Mouse (Mus musculus) kidney, embryonic 15.5 days (tissue): ENCODE results near the gene Dach1. TPM values are rescaled to one million over a fixed set of nuclear protein-coding genes. Genes with fewer than 3 reads are reported as not detected.

Experiments used
- ATAC-seq: fragments of 200-750 bp; cut with Nextera tagmentation; replicated peaks from 2 replicates; pipeline ENCODE4 v1.8.0; 2017; ENCODE audit warnings: moderate TSS enrichment; ENCODE audit not compliant: low FRiP score
- H3K27ac ChIP-seq: fragments of 300-500 bp; sonication (generic); 2 replicates; pipeline ENCODE4 v1.5.1; 2015; ENCODE audit warnings: mild to moderate bottlenecking, inconsistent platforms
- H3K27me3 ChIP-seq: fragments of 300-500 bp; sonication (generic); 2 replicates; pipeline ENCODE4 v1.6.1; 2015; ENCODE audit warnings: inconsistent platforms
- H3K36me3 ChIP-seq: fragments of 300-500 bp; sonication (generic); 2 replicates; pipeline ENCODE4 v1.6.1; 2015; ENCODE audit warnings: inconsistent platforms
- H3K4me1 ChIP-seq: fragments of 300-500 bp; sonication (generic); 2 replicates; pipeline ENCODE4 v1.6.1; 2015; ENCODE audit warnings: inconsistent platforms
- H3K4me2 ChIP-seq: fragments of 300-500 bp; sonication (generic); 2 replicates; pipeline ENCODE4 v1.6.1; 2015; ENCODE audit warnings: moderate library complexity, mild to moderate bottlenecking, inconsistent platforms
- H3K4me3 ChIP-seq: fragments of 300-500 bp; sonication (generic); replicated peaks from 2 replicates; pipeline ENCODE4 v1.5.1; 2015; ENCODE audit warnings: mild to moderate bottlenecking, inconsistent platforms
- H3K9ac ChIP-seq: fragments of 300-500 bp; sonication (generic); 2 replicates; pipeline ENCODE4 v1.6.1; 2015; ENCODE audit warnings: mild to moderate bottlenecking, inconsistent platforms
- H3K9me3 ChIP-seq: fragments of 300-500 bp; sonication (generic); replicated peaks from 2 replicates; pipeline ENCODE4 v1.6.1; 2016; ENCODE audit warnings: inconsistent platforms
- WGBS: fragments of 180-500 bp; shearing (Covaris S2); methylation state at CpG from one replicate; pipeline ENCODE4 v1.1.7; 2015; ENCODE audit warnings: mixed read lengths; 5-methylcytosine and 5-hydroxymethylcytosine counted together
- polyA plus RNA-seq: library from polyadenylated mRNA; unstranded; fragments of >200 nt; fragmentation: Nextera tagmentation; extraction: Ambion mirVana; gene quantifications from 2 replicates; pipeline ENCODE4 v1.2.1, GENCODE M21; 2015

Gene Dach1
- polyA plus RNA-seq, 1 experiment from 2014 or later: 18.9 TPM

GRCm38 (mm10) chr14:98104314-98104955 lies 65.1 kb downstream of the Dach1 start:
- H3K36me3 ChIP-seq: no peaks in the 10 kb centered on the region
- H3K27me3 ChIP-seq: no peaks in the 10 kb centered on the region
- H3K4me2 ChIP-seq: no peak overlapping the region
- no peaks in the 10 kb centered on the region for H3K9me3 ChIP-seq
- H3K4me1 ChIP-seq: peaks cover 9% of the 10 kb centered on the region; the same call in 1 of the 2 replicates
- ATAC-seq: no peak
- H3K9ac ChIP-seq: no peak overlapping the region
- no peak overlapping the region for H3K27ac ChIP-seq
- no peak overlapping the region for H3K4me3 ChIP-seq
- 51% methylated on average over 10 of the region's 10 CpGs for WGBS

- WGBS: 63% methylated on average over 4 of the region's 4 CpGs
- no peak overlapping the region for H3K27ac ChIP-seq
- no peaks in the 10 kb centered on the region for H3K27me3 ChIP-seq
- no peak for ATAC-seq
- H3K36me3 ChIP-seq: peaks cover 3% of the 10 kb centered on the region; the same call in 1 of the 2 replicates
- H3K9ac ChIP-seq: no peak overlapping the region
- H3K4me3 ChIP-seq: no peak overlapping the region
- H3K4me2 ChIP-seq: no peak overlapping the region
- H3K4me1 ChIP-seq: no peaks in the 10 kb centered on the region
- no peaks in the 10 kb centered on the region for H3K9me3 ChIP-seq
Measured at GRCm38 (mm10) chr14:98095229-98095628, 74.3 kb downstream of the Dach1 start.

DNA sequence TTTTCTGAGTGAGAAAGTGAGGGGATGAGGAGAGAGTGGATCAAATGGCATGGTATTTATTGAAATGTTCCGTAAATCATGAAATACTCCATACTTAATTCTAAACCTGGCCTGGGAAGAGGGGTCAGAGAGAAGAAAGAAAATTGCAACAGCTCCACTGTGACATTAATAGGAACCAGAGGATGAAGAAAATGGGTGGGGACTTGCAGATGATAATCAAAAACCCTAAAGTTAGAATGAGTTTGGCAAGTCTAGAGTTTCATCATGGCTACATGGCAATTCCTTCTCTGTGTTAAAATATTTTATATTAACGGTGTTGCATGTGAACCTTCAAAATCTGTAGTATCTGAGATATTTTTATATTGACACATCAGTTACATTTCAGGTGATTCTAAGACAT lies 80.3 kb downstream of the Dach1 start:
- 90% methylated on average over 2 of the region's 2 CpGs for WGBS
- Histone ChIP-seq H3K27me3 (no peaks in the 10 kb centered on the region), H3K36me3 (peaks cover 3% of the 10 kb centered on the region; the same call in 1 of the 2 replicates), H3K4me1 (peaks cover 7% of the 10 kb centered on the region; the same call in 1 of the 2 replicates), H3K4me3 (no peak overlapping the region), H3K9me3 (no peaks in the 10 kb centered on the region), H3K9ac (no peak overlapping the region), H3K27ac (no peak overlapping the region), H3K4me2 (no peak overlapping the region)
- no peak for ATAC-seq

DNA sequence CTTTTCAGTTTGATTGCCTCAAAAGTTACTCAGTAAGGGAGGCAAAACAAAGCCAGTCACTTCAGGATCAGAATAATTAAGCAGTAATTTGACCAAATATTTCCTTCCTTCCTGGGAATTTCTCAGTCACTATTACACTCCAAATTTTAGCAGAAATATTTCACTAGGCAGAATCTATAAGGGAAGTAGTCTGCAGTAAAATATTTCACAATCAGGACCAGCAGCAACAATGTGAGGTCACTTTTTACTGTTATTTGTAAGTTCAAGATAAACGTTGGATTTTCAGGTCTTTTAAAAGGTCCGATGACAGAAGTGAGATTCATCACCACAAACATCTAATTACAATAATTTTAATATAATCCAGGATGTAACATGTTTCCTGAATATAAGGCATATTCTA lies 82.2 kb downstream of the Dach1 start:
- Histone ChIP-seq H3K27me3 (no peaks in the 10 kb centered on the region), H3K36me3 (no peaks in the 10 kb centered on the region), H3K4me1 (peaks cover 7% of the 10 kb centered on the region; the same call in 1 of the 2 replicates), H3K4me2 (no peak overlapping the region), H3K9ac (no peak overlapping the region), H3K27ac (no peak overlapping the region), H3K9me3 (no peaks in the 10 kb centered on the region), H3K4me3 (no peak overlapping the region)
- ATAC-seq: no peak
- WGBS: 50% methylated on average over 2 of the region's 2 CpGs

GRCm38 (mm10) chr14:98086794-98087193 lies 82.8 kb downstream of the Dach1 start:
- 88% methylated on average over 4 of the region's 4 CpGs for WGBS
- Histone ChIP-seq H3K4me3 (no peak overlapping the region), H3K9me3 (no peaks in the 10 kb centered on the region), H3K36me3 (no peaks in the 10 kb centered on the region), H3K9ac (no peak overlapping the region), H3K27me3 (no peaks in the 10 kb centered on the region), H3K4me1 (peaks cover 7% of the 10 kb centered on the region; the same call in 1 of the 2 replicates), H3K27ac (no peak overlapping the region), H3K4me2 (no peak overlapping the region)
- ATAC-seq: no peak

DNA sequence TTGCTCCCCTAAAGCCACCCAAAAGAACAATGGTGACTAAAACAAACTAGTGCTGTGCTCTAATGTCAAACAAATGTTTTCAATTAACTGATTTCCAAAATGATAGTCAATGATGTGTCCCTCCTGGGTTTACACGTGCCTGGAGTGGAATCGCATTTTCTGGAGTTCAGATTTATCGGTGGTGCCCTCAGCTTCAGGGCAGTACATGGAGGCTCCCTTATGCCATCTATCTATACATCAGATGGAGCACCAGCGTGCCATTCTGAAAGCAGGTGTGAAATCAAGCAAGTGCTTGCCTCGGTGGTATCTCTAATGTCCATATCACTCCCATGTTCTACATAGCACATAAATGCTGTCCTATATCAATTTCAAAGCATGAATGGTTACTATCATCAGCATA lies 84.4 kb downstream of the Dach1 start:
- Histone ChIP-seq H3K4me2 (no peak overlapping the region), H3K4me1 (peaks cover 15% of the 10 kb centered on the region), H3K36me3 (no peaks in the 10 kb centered on the region), H3K27ac (0 out of 2 replicates have a peak overlapping the region, but pooled peaks have one; percentile 2), H3K9ac (no peak overlapping the region), H3K27me3 (no peaks in the 10 kb centered on the region), H3K9me3 (no peaks in the 10 kb centered on the region), H3K4me3 (no peak overlapping the region)
- 62% methylated on average over 5 of the region's 5 CpGs for WGBS
- no peak for ATAC-seq

- Histone ChIP-seq H3K9me3 (no peaks in the 10 kb centered on the region), H3K4me2 (no peak overlapping the region), H3K9ac (no peak overlapping the region), H3K36me3 (no peaks in the 10 kb centered on the region), H3K27me3 (no peaks in the 10 kb centered on the region), H3K4me3 (no peak overlapping the region), H3K4me1 (peaks cover 18% of the 10 kb centered on the region), H3K27ac (no peak overlapping the region)
- ATAC-seq: no peak
- 37% methylated on average over 1 of the region's 1 CpGs for WGBS
Measured at GRCm38 (mm10) chr14:98084720-98085119, 84.8 kb downstream of the Dach1 start.

- H3K4me3 ChIP-seq: no peak overlapping the region
- no peaks in the 10 kb centered on the region for H3K27me3 ChIP-seq
- H3K9ac ChIP-seq: no peak overlapping the region
- no peak overlapping the region for H3K4me2 ChIP-seq
- no peak for ATAC-seq
- no peaks in the 10 kb centered on the region for H3K9me3 ChIP-seq
- peaks cover 16% of the 10 kb centered on the region for H3K4me1 ChIP-seq
- H3K36me3 ChIP-seq: no peaks in the 10 kb centered on the region
- H3K27ac ChIP-seq: no peak overlapping the region
- WGBS: 24% methylated on average over 1 of the region's 1 CpGs
Measured at GRCm38 (mm10) chr14:98083419-98083818, 86.1 kb downstream of the Dach1 start.

GRCm38 (mm10) chr14:98080014-98080413 lies 89.6 kb downstream of the Dach1 start:
- Histone ChIP-seq H3K4me1 (peaks cover 14% of the 10 kb centered on the region), H3K27ac (peak overlapping the region; percentile 74), H3K4me3 (no peak overlapping the region), H3K9me3 (no peaks in the 10 kb centered on the region), H3K27me3 (no peaks in the 10 kb centered on the region), H3K36me3 (no peaks in the 10 kb centered on the region), H3K4me2 (no peak overlapping the region), H3K9ac (no peak overlapping the region)
- peak; percentile 52 for ATAC-seq
- WGBS: 43% methylated on average over 6 of the region's 6 CpGs

DNA sequence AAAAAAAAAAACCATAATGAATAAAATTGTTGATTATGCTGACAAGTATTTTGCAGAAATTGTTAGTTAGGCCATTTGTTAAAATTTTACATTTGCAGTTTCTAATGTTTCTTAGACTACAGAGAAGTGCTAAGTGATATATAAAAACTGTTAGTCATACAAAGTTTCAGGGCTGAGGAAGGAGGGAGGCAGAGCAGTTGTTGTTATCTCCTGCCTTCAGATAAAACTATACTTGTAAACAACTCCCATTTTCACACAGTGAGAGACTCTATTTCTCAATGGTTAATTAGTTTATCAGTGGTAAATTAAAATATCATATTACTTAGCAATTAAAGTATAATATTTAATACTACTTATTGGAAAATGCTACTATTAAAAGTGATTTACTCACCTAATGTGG lies 91.6 kb downstream of the Dach1 start:
- H3K27ac ChIP-seq: no peak overlapping the region
- no peaks in the 10 kb centered on the region for H3K9me3 ChIP-seq
- no peak for ATAC-seq
- no peak overlapping the region for H3K4me3 ChIP-seq
- H3K27me3 ChIP-seq: no peaks in the 10 kb centered on the region
- no peaks in the 10 kb centered on the region for H3K36me3 ChIP-seq
- peaks cover 25% of the 10 kb centered on the region for H3K4me1 ChIP-seq
- H3K4me2 ChIP-seq: no peak overlapping the region
- no peak overlapping the region for H3K9ac ChIP-seq

GRCm38 (mm10) chr14:98073421-98074080 lies 96.0 kb downstream of the Dach1 start:
- Histone ChIP-seq H3K4me2 (peak overlapping the region; percentile 11; the same call in 1 of the 2 replicates), H3K4me1 (peaks cover 29% of the 10 kb centered on the region), H3K9ac (no peak overlapping the region), H3K9me3 (no peaks in the 10 kb centered on the region), H3K36me3 (no peaks in the 10 kb centered on the region), H3K27ac (peak overlapping the region; percentile 78), H3K4me3 (no peak overlapping the region), H3K27me3 (no peaks in the 10 kb centered on the region)
- WGBS: 38% methylated on average over 12 of the region's 12 CpGs
- no peak for ATAC-seq

DNA sequence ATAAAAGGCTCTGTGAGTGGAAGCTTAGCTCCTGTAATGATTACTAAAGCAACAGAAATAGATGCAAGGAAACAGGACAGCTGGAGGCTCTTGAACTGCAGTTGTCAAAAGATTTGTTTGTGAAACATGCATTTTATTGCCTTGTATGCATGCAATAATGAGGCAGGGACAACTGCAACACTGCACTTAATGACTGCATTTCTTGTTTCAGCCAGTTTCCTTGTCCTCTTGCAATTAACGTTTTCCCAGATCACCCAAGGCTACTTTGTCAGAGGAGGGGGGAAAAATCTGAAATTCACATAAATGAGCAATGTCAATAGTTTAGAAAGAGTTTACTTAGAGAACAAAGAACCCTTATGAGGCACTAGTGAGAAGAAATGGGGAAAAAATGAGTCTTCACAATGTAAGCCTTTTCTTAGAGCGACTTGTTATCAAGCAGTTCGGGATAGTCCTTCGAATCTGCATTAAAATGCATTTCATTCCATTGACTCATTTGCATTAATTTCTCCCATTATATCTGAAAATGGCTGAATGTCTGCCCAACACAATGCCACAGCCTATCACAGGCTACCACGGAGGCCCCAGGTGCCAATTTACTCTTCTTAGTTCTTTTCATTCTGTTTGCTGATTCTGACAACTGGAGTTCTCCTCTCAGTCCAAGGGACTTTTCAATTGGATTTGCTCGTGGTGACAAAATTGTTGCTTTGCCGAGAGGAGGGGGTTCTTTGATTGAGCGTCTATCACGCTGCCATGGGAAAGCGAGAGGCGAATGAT lies 96.7 kb downstream of the Dach1 start:
- Histone ChIP-seq H3K27ac (peak overlapping the region; percentile 78), H3K4me3 (no peak overlapping the region), H3K9ac (no peak overlapping the region), H3K9me3 (no peaks in the 10 kb centered on the region), H3K4me1 (peaks cover 30% of the 10 kb centered on the region), H3K36me3 (no peaks in the 10 kb centered on the region), H3K27me3 (no peaks in the 10 kb centered on the region), H3K4me2 (peak overlapping the region; percentile 11; the same call in 1 of the 2 replicates)
- 42% methylated on average over 11 of the region's 11 CpGs for WGBS
- ATAC-seq: no peak
